Mouse (Mus musculus) neutrophil, adult 65 days (primary cell): ENCODE measurements around the gene Rcc1l. TPM values are rescaled to one million over a fixed set of nuclear protein-coding genes. Genes with fewer than 3 reads are reported as not detected.

Experiments
- total RNA-seq: library from RNA; stranded (reverse); gene quantifications from 2 replicates; pipeline ENCODE4 v1.2.4, GENCODE M21; 2023

Rcc1l gene
- total RNA-seq = 5.1 and 5.3 TPM in 2 replicates

GRCm38 (mm10) chr5:134176169-134176881 lies at the start of gene Rcc1l:
Gene Rcc1l, minus strand, starts transcription at chr5:134176774.

GRCm38 (mm10) chr5:134183880-134184808 lies 7.6 kb upstream of the Rcc1l start, which contains the start of gene Gtf2ird2:
Gene Gtf2ird2, plus strand, starts transcription at chr5:134184019.

GRCm38 (mm10) chr5:134099496-134100211 lies 76.9 kb downstream of the Rcc1l start, which contains the start of gene Castor2:
Gene Castor2, plus strand, starts transcription at chr5:134099711.

Other genes starting within 250 kb of the Rcc1l start
- gene Castor2, start 77.1 kb downstream of the Rcc1l start, total RNA-seq = 3.4 and 4.2 TPM in 2 replicates
- 1.9 and 2.2 TPM in 2 replicates for gene Gtf2ird2, start 7.2 kb upstream of the Rcc1l start, total RNA-seq
- 1,488 and 1,625 TPM in 2 replicates for gene Ncf1, start 52.9 kb upstream of the Rcc1l start, total RNA-seq
- gene Gtf2i, start 138.0 kb upstream of the Rcc1l start, total RNA-seq = 23.2 and 36.8 TPM in 2 replicates